In the genomic region with DNA sequence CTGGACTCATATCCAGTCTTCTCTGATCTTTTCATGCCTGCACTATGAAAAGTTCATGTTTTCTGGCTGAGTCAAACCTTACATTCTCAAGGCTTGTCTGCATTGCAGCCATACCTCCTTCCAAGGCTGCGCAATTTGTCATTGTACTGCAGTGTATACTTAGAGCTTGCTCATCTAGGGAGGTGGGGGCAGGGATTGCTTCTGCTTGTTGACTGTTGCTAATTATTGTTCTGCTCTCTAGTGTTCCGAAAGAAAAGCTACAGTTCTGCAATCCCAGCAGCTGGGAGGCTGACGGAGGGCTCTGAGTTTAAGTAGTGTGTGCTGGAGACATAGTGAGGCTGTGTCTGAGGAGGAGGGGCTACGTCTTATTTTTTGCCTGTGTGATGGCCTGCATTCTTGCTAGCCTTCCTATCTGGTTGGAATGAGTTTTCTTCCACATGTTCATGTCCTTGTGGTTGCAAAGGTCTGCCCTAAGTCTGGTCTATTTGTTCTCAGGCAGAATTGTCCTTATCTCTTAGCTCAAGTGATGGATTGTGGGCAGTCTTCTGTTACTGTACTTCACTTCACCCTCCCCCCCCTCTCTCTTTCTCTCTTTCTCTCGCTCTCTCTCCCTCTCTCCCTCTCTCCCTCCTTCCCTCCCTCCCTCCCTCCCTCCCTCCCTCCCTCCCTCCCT, we compare ENCODE assay signal across 13 mouse cellular contexts.
A peak's percentile ranks its signal among the peaks of the same experiment; 100 is the strongest.
DNase-seq lines count a peak whose midpoint lies in the region; ATAC-seq and TF ChIP-seq lines count a peak whose summit lies in the region.
"Had no signal": no experiment of that assay in that cellular context is flagged by ENCODE, and none has a peak within 500 bp of the region (broad histone marks: within the 10 kb centered on the region; RNA-seq: fewer than 3 reads in every experiment).

No protein-coding gene starts in this region.

- H3K9me3 ChIP-seq in MEL (replicated peaks; ENCODE audit: insufficient read depth, low read length) = no peaks in the 10 kb centered on the region
- no peaks in the 10 kb centered on the region for H3K9me3 ChIP-seq in liver, embryonic 13.5 days (replicated peaks)
- H3K9me3 ChIP-seq: midbrain, embryonic 12.5 days had no signal

- no peak overlapping the region for H3K27ac ChIP-seq in MEL (ENCODE audit: control insufficient read depth, low read depth, low read length)
- no peak overlapping the region for H3K27ac ChIP-seq in liver, embryonic 13.5 days
- H3K27ac ChIP-seq: midbrain, embryonic 12.5 days had no signal

- TF ChIP-seq EP300 in MEL (IDR thresholded peaks at IDR 0.05; ENCODE audit: low read depth in 1 of 2, low read length in 2 of 2) = no peak

- 44% methylated on average over 5 of the region's 5 CpGs for WGBS in liver, embryonic 13.5 days (ENCODE audit: insufficient replicate concordance)

- H3K79me2 ChIP-seq in MEL (ENCODE audit: control insufficient read depth, insufficient read depth, low read length, poor library complexity) = no peaks in the 10 kb centered on the region

- TF ChIP-seq CTCF in MEL (IDR thresholded peaks at IDR 0.05 in 2 of 3, conservative IDR thresholded peaks at IDR 0.05 in 1 of 3; ENCODE audit: control insufficient read depth in 1 of 3, insufficient read depth in 1 of 3, low read depth in 2 of 3, low read length in 3 of 3, poor library complexity in 1 of 3, severe bottlenecking in 1 of 3) = no peak

- H3K4me3 ChIP-seq in MEL (ENCODE audit: control insufficient read depth in 1 of 2, insufficient read depth in 1 of 2, low read depth in 2 of 2, low read length in 2 of 2) = no peak overlapping the region
- H3K4me3 ChIP-seq in liver, embryonic 13.5 days (replicated peaks) = no peak overlapping the region
- H3K4me3 ChIP-seq: midbrain, embryonic 12.5 days had no signal

- H3K4me1 ChIP-seq in MEL (ENCODE audit: control insufficient read depth in 1 of 2, insufficient read depth in 2 of 2, low read length in 2 of 2) = peaks cover 0 to 6% of the 10 kb centered on the region in 2 experiments; a peak in 1 of 4 replicates
- H3K4me1 ChIP-seq in liver, embryonic 13.5 days (replicated peaks) = peaks cover 22% of the 10 kb centered on the region
- H3K4me1 ChIP-seq: midbrain, embryonic 12.5 days had no signal

- TF ChIP-seq POLR2A in MEL (IDR thresholded peaks at IDR 0.05; ENCODE audit: control insufficient read depth in 1 of 2, insufficient read depth in 1 of 2, low read depth in 1 of 2, low read length in 2 of 2, poor library complexity in 1 of 2) = no peak

- TF ChIP-seq RAD21 in MEL (IDR thresholded peaks at IDR 0.05; ENCODE audit: low read depth, low read length) = no peak

- H3K4me2 ChIP-seq in liver, embryonic 13.5 days = no peak overlapping the region
- H3K4me2 ChIP-seq: midbrain, embryonic 12.5 days had no signal

- no peaks in the 10 kb centered on the region for H3K27me3 ChIP-seq in MEL (ENCODE audit: control insufficient read depth in 1 of 2, insufficient read depth in 2 of 2, low read length in 2 of 2)
- no peaks in the 10 kb centered on the region for H3K27me3 ChIP-seq in liver, embryonic 13.5 days
- H3K27me3 ChIP-seq: midbrain, embryonic 12.5 days had no signal

- ATAC-seq in liver, embryonic 13.5 days (ENCODE audit: low read depth) = 0 out of 2 replicates have a peak, but pooled peaks have one; percentile 14
- ATAC-seq in cerebellum, adult (ENCODE audit: insufficient number of reproducible peaks, low FRiP score, low TSS enrichment) = no peak

- H3K9ac ChIP-seq in MEL (ENCODE audit: control insufficient read depth, low read depth, low read length, poor library complexity, severe bottlenecking) = no peak overlapping the region
- H3K9ac ChIP-seq in liver, embryonic 13.5 days = no peak overlapping the region
- H3K9ac ChIP-seq: midbrain, embryonic 12.5 days had no signal

- peak; percentile 16 for DNase-seq in layer of hippocampus, adult 11-12 months (ENCODE audit: low spot score)
- no peak for DNase-seq in layer of hippocampus, adult 8-10 months (ENCODE audit: low spot score in 2 of 2)
- DNase-seq in MEL (ENCODE audit: low read depth, low spot score) = peak; percentile 20
- peak; percentile 70 for DNase-seq in adrenal gland, adult 2 months
- DNase-seq in liver, embryonic 13.5 days = no peak
- no peak for DNase-seq in cerebellum, postnatal 25 days
- no peak for DNase-seq in spleen, postnatal 10 days (ENCODE audit: low spot score in 2 of 2)
- DNase-seq: cerebellum, adult 9-11 months; gastrocnemius, postnatal 14 days; kidney, adult 11 months; retina, postnatal 1 day had no signal

- H3K36me3 ChIP-seq in MEL (ENCODE audit: control insufficient read depth in 1 of 2, insufficient read depth in 2 of 2, low read length in 2 of 2) = peaks cover 8 to 10% of the 10 kb centered on the region in 2 experiments
- peaks cover 7% of the 10 kb centered on the region for H3K36me3 ChIP-seq in liver, embryonic 13.5 days
- H3K36me3 ChIP-seq: midbrain, embryonic 12.5 days had no signal

TF ChIP-seq in MEL, 35 proteins besides CTCF, POLR2A, EP300 and RAD21:
- TF ChIP-seq MEF2A (IDR thresholded peaks at IDR 0.05; ENCODE audit: extremely low read depth, insufficient replicate concordance, low read depth, low read length, poor library complexity, severe bottlenecking) = no peak
- TF ChIP-seq ETS1 (IDR thresholded peaks at IDR 0.05; ENCODE audit: low read depth, low read length) = no peak
- no peak for TF ChIP-seq POLR2AphosphoS2 (IDR thresholded peaks at IDR 0.05; ENCODE audit: low read length)
- TF ChIP-seq TAL1 (IDR thresholded peaks at IDR 0.05; ENCODE audit: low read length) = no peak
- no peak for TF ChIP-seq ELF1 (IDR thresholded peaks at IDR 0.05; ENCODE audit: low read depth, low read length)
- no peak for TF ChIP-seq USF1 (IDR thresholded peaks at IDR 0.05; ENCODE audit: low read depth, low read length)
- TF ChIP-seq TCF12 (IDR thresholded peaks at IDR 0.05; ENCODE audit: low read depth, low read length) = no peak
- TF ChIP-seq ZKSCAN1 (IDR thresholded peaks at IDR 0.05; ENCODE audit: low read depth, low read length) = no peak
- no peak for TF ChIP-seq NELFE (IDR thresholded peaks at IDR 0.05; ENCODE audit: low read depth, low read length)
- TF ChIP-seq CHD1 (IDR thresholded peaks at IDR 0.05; ENCODE audit: low read depth, low read length) = no peak
- TF ChIP-seq POLR2AphosphoS5 (IDR thresholded peaks at IDR 0.05; ENCODE audit: borderline replicate concordance, low read depth, low read length) = no peak
- no peak for TF ChIP-seq MYB (IDR thresholded peaks at IDR 0.05; ENCODE audit: low read depth, low read length)
- TF ChIP-seq MYC (IDR thresholded peaks at IDR 0.05; ENCODE audit: low read depth, low read length) = no peak
- TF ChIP-seq GABPA (IDR thresholded peaks at IDR 0.05; ENCODE audit: low read depth, low read length) = no peak
- TF ChIP-seq HCFC1 (IDR thresholded peaks at IDR 0.05; ENCODE audit: low read depth, low read length) = no peak
- no peak for TF ChIP-seq TBP (IDR thresholded peaks at IDR 0.05; ENCODE audit: low read depth, low read length)

Comparison
In these comparisons a context has a peak if more than half of its experiments do, and no peak if none do; other contexts are left out.
1. DNase-seq: peak in layer of hippocampus, adult 11-12 months (single experiment), MEL (single experiment) and adrenal gland, adult 2 months (single experiment); none in layer of hippocampus, adult 8-10 months (0 of 2), liver, embryonic 13.5 days (single experiment), cerebellum, postnatal 25 days (0 of 2) and spleen, postnatal 10 days (0 of 2).